Mouse (Mus musculus) layer of hippocampus, postnatal 14 days (tissue): ENCODE data around the gene Tom1l1. TPM values are rescaled to one million over a fixed set of nuclear protein-coding genes. Genes with fewer than 3 reads are reported as not detected.
"Not testable (repeated sequence)": the region's sequence is repeated elsewhere in the genome, so short reads cannot be mapped to it uniquely, and the experiment has no call there.

Source experiments
- DNase-seq, 2 experiments: peaks; one replicate each; pipeline ENCODE4 v3.0.0; 2021 to 2022; ENCODE audit warnings: low spot score in 2 of 2, mixed read lengths in 1 of 2
- long read RNA-seq, 2 experiments: library from polyadenylated mRNA; stranded (forward); transcript quantifications; one replicate each; pipeline ENCODE4 v2.0.0; 2021
- total RNA-seq, 2 experiments: library from RNA; stranded (reverse); gene quantifications; 2 replicates each; pipeline ENCODE4 v1.2.3; 2021

The Tom1l1 gene
- 10 to 100 TPM; 21.0 to 22.6 TPM for total RNA-seq
- long read RNA-seq, experiment 1, full-length matches to known transcripts: 11 of 11 reads
- long read RNA-seq, experiment 1, partial matches to known transcripts: 0 of 11 reads
- long read RNA-seq, experiment 1, other reads (novel, unspliced or antisense): 0 of 11 reads
- long read RNA-seq, experiment 2, full-length matches to known transcripts: 11 of 20 reads
- long read RNA-seq, experiment 2, partial matches to known transcripts: 2 of 20 reads
- long read RNA-seq, experiment 2, other reads (novel, unspliced or antisense): 7 of 20 reads

- DNase-seq: peak; percentile 79 to 81
Observed at GRCm38 (mm10) chr11:90687460-90688416, at the start of gene Tom1l1. Tom1l1 (minus strand) TSS chr11:90688366.

- DNase-seq: no peak
Observed at GRCm38 (mm10) chr11:90733575-90733974, 45.4 kb upstream of the Tom1l1 start.

GRCm38 (mm10) chr11:90727354-90728125 is 39.4 kb upstream of the Tom1l1 start:
- DNase-seq: no peak

GRCm38 (mm10) chr11:90726730-90727129 is 38.6 kb upstream of the Tom1l1 start:
- DNase-seq: no peak

GRCm38 (mm10) chr11:90722304-90722703 is 34.1 kb upstream of the Tom1l1 start:
- DNase-seq: no peak

GRCm38 (mm10) chr11:90717719-90718118 is 29.6 kb upstream of the Tom1l1 start:
- no peak for DNase-seq

- no peak for DNase-seq
Observed at GRCm38 (mm10) chr11:90711596-90711995, 23.4 kb upstream of the Tom1l1 start.

- not testable (repeated sequence) for DNase-seq
Observed at GRCm38 (mm10) chr11:90707134-90707533, 19.0 kb upstream of the Tom1l1 start.

GRCm38 (mm10) chr11:90697480-90698240 is 9.5 kb upstream of the Tom1l1 start:
- peak; percentile 60 to 84 for DNase-seq

- no peak for DNase-seq
Observed at GRCm38 (mm10) chr11:90695811-90696210, 7.6 kb upstream of the Tom1l1 start.

GRCm38 (mm10) chr11:90694206-90694605 is 6.0 kb upstream of the Tom1l1 start:
- no peak for DNase-seq

GRCm38 (mm10) chr11:90690361-90690760 is 2.2 kb upstream of the Tom1l1 start:
- DNase-seq: no peak

- DNase-seq: no peak
Observed at GRCm38 (mm10) chr11:90687040-90687439, 1.1 kb downstream of the Tom1l1 start.

GRCm38 (mm10) chr11:90686287-90687025 is 1.7 kb downstream of the Tom1l1 start:
- DNase-seq: no peak

- no peak for DNase-seq
Observed at GRCm38 (mm10) chr11:90685196-90685595, 3.0 kb downstream of the Tom1l1 start.

- no peak for DNase-seq
Observed at GRCm38 (mm10) chr11:90684765-90685164, 3.4 kb downstream of the Tom1l1 start.

GRCm38 (mm10) chr11:90681171-90681570 is 7.0 kb downstream of the Tom1l1 start:
- DNase-seq: no peak

GRCm38 (mm10) chr11:90678582-90678981 is 9.6 kb downstream of the Tom1l1 start:
- no peak for DNase-seq

- no peak for DNase-seq
Observed at GRCm38 (mm10) chr11:90677771-90678288, 10.3 kb downstream of the Tom1l1 start.

- DNase-seq: no peak
Observed at GRCm38 (mm10) chr11:90677027-90677426, 11.1 kb downstream of the Tom1l1 start.
